9 mouse cellular contexts compared by ENCODE assay signal in the genomic region with DNA sequence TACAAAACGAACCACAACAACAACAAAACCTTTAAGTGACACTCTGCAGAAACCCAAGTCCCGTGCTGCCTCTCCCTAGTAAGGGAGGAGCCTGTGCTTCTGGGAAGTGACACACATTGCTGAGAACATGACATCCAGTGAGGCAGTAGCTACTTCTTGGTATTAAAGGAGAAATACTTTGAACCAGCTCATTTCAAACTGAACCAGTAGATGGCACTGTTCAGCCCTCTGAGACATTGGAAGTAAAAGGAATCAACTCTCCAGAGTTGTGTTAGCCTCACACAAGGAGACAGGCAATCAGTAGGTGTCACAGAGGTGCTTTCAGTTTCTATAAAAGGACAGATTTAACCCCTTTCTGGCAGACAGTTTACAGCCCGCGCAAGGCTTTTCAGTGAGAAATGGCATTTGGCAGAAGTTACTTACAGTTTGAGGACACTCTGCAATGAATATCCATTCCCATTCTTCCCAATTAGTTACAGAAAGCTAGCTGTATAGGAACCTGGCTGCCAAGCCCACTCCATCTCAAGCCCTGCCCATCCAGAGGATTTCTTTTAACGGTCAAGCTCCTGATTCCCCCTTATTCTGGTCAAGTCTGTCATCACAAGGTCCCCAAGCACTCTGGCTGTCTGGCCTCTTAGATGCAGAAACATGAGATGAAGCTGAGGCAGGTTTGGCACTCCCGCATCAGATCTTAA. TPM values are rescaled to one million over a fixed set of nuclear protein-coding genes. Genes with fewer than 3 reads are reported as not detected.
A peak's percentile ranks its signal among the peaks of the same experiment; 100 is the strongest.
DNase-seq lines count a peak whose midpoint lies in the region; ATAC-seq lines count a peak whose summit lies in the region.
"Had no signal": no experiment of that assay in that cellular context is flagged by ENCODE, and none has a peak within 500 bp of the region (broad histone marks: within the 10 kb centered on the region; RNA-seq: fewer than 3 reads in every experiment).

No protein-coding gene starts in this region.

- H3K4me3 ChIP-seq in forebrain, embryonic 11.5 days (ENCODE audit: low read depth, low read length), result no peak overlapping the region
- no peak overlapping the region for H3K4me3 ChIP-seq in limb, embryonic 10.5 days
- no peak overlapping the region for H3K4me3 ChIP-seq in neural tube, embryonic 15.5 days (replicated peaks)
- H3K4me3 ChIP-seq: embryonic facial prominence, embryonic 15.5 days had no signal

- H3K9me3 ChIP-seq in forebrain, embryonic 11.5 days (ENCODE audit: control insufficient read depth, low read length), result no peaks in the 10 kb centered on the region
- H3K9me3 ChIP-seq in limb, embryonic 10.5 days (replicated peaks), result no peaks in the 10 kb centered on the region
- no peaks in the 10 kb centered on the region for H3K9me3 ChIP-seq in neural tube, embryonic 15.5 days (replicated peaks)
- H3K9me3 ChIP-seq: embryonic facial prominence, embryonic 15.5 days had no signal

- no peak overlapping the region for H3K9ac ChIP-seq in forebrain, embryonic 11.5 days (ENCODE audit: low read length)
- no peak overlapping the region for H3K9ac ChIP-seq in neural tube, embryonic 15.5 days (replicated peaks)
- H3K9ac ChIP-seq: embryonic facial prominence, embryonic 15.5 days had no signal

- no peaks in the 10 kb centered on the region for H3K27me3 ChIP-seq in forebrain, embryonic 11.5 days (ENCODE audit: control insufficient read depth, insufficient read depth, low read length)
- H3K27me3 ChIP-seq in limb, embryonic 10.5 days (ENCODE audit: low read depth, poor library complexity, severe bottlenecking), result no peaks in the 10 kb centered on the region
- no peaks in the 10 kb centered on the region for H3K27me3 ChIP-seq in neural tube, embryonic 15.5 days (replicated peaks)
- H3K27me3 ChIP-seq: embryonic facial prominence, embryonic 15.5 days had no signal

- H3K27ac ChIP-seq in forebrain, embryonic 11.5 days (ENCODE audit: low read depth, low read length), result no peak overlapping the region
- no peak overlapping the region for H3K27ac ChIP-seq in limb, embryonic 10.5 days
- H3K27ac ChIP-seq in neural tube, embryonic 15.5 days (replicated peaks), result no peak overlapping the region
- H3K27ac ChIP-seq: embryonic facial prominence, embryonic 15.5 days had no signal

- H3K4me1 ChIP-seq in forebrain, embryonic 11.5 days (replicated peaks; ENCODE audit: control insufficient read depth, insufficient read depth, low read length), result 0 out of 2 replicates have a peak, but pooled peaks cover 3% of the 10 kb centered on the region
- 0 out of 2 replicates have a peak, but pooled peaks cover 2% of the 10 kb centered on the region for H3K4me1 ChIP-seq in limb, embryonic 10.5 days
- no peaks in the 10 kb centered on the region for H3K4me1 ChIP-seq in neural tube, embryonic 15.5 days
- H3K4me1 ChIP-seq: embryonic facial prominence, embryonic 15.5 days had no signal

- WGBS in forebrain, embryonic 11.5 days, result 45% methylated on average over 6 of the region's 6 CpGs
- WGBS in limb, embryonic 10.5 days, result 42% methylated on average over 6 of the region's 6 CpGs
- WGBS in neural tube, embryonic 15.5 days, result 32% methylated on average over 6 of the region's 6 CpGs

- H3K4me2 ChIP-seq in forebrain, embryonic 11.5 days (ENCODE audit: low read depth, low read length, severe bottlenecking), result no peak overlapping the region
- no peak overlapping the region for H3K4me2 ChIP-seq in neural tube, embryonic 15.5 days
- H3K4me2 ChIP-seq: embryonic facial prominence, embryonic 15.5 days had no signal

- peak; percentile 68; the same call in 1 of the 2 replicates for ATAC-seq in forebrain, embryonic 11.5 days (replicated peaks; ENCODE audit: low FRiP score)
- ATAC-seq in neural tube, embryonic 15.5 days (ENCODE audit: low FRiP score), result peak; percentile 74
- no peak for ATAC-seq in megakaryocyte, adult 5-6 weeks (ENCODE audit: poor library complexity, severe bottlenecking)

- H3K36me3 ChIP-seq in forebrain, embryonic 11.5 days (ENCODE audit: control insufficient read depth, insufficient read depth, low read length), result no peaks in the 10 kb centered on the region
- no peaks in the 10 kb centered on the region for H3K36me3 ChIP-seq in limb, embryonic 10.5 days
- H3K36me3 ChIP-seq in neural tube, embryonic 15.5 days, result no peaks in the 10 kb centered on the region
- H3K36me3 ChIP-seq: embryonic facial prominence, embryonic 15.5 days had no signal

- peak; percentile 41 for DNase-seq in ovary, postnatal 14 days (ENCODE audit: low spot score)
- no peak for DNase-seq in ovary, adult 18-20 months (ENCODE audit: low spot score)
- peak; percentile 12 to 36 for DNase-seq in adrenal gland, postnatal 36 days
- no peak for DNase-seq in forebrain, embryonic 11.5 days (ENCODE audit: low spot score)
- DNase-seq in kidney, adult 8-10 months, result peak; percentile 29 to 39
- DNase-seq in limb, embryonic 10.5 days (ENCODE audit: low spot score), result peak; percentile 31

RNA-seq across cellular contexts. Expression of gene Opn5, which starts 2.0 kb away (rescaled TPM):
- not detected for total RNA-seq in adrenal gland, postnatal 36 days (2021)
- polyA plus RNA-seq in forebrain, embryonic 11.5 days (2014; fragmentation: Nextera tagmentation; extraction: Ambion mirVana), result not detected in 2 replicates
- not detected in 2 replicates for polyA plus RNA-seq in limb, embryonic 10.5 days (2016; fragmentation: Nextera tagmentation; extraction: Ambion mirVana)
- 0.09 and 0.44 TPM in 2 replicates for polyA plus RNA-seq in neural tube, embryonic 15.5 days (2015; fragmentation: Nextera tagmentation; extraction: Ambion mirVana)
- total RNA-seq in megakaryocyte, adult 5-6 weeks (2015), result not detected in 2 replicates
- total RNA-seq in megakaryocyte, adult 5-6 weeks (2017), result not detected in 2 replicates
- polyA plus RNA-seq: embryonic facial prominence, embryonic 15.5 days had no signal

Comparison
In these comparisons a context has a peak if more than half of its experiments do, and no peak if none do; other contexts are left out.
1. DNase-seq: peak in ovary, postnatal 14 days (single experiment), adrenal gland, postnatal 36 days (2 of 2), kidney, adult 8-10 months (2 of 2) and limb, embryonic 10.5 days (single experiment); none in ovary, adult 18-20 months (single experiment) and forebrain, embryonic 11.5 days (single experiment).